Mouse (Mus musculus): Measurements from ENCODE around the gene Ddx17. TPM values are rescaled to one million over a fixed set of nuclear protein-coding genes. Genes with fewer than 3 reads are reported as not detected.

Gene Ddx17
- polyA plus RNA-seq, 1 experiment, result 96.2 TPM

GRCm38 (mm10) chr15:79504707-79505452 is 41.7 kb downstream of the Ddx17 start, which contains the start of gene Kcnj4:
TSS of gene Kcnj4 (minus strand) at chr15:79505241.
- H3K4me2 ChIP-seq (ENCODE audit: low read depth), result peak within 1 kb of the TSS; percentile 72
- TF ChIP-seq CEBPB (IDR thresholded peaks at IDR 0.05; ENCODE audit: insufficient read depth, poor library complexity, severe bottlenecking), result no peak
- no peak for TF ChIP-seq POLR2A (IDR thresholded peaks at IDR 0.05; ENCODE audit: insufficient read length, low read depth)
- TF ChIP-seq MYOD1 (IDR thresholded peaks at IDR 0.05; ENCODE audit: control insufficient read depth in 1 of 3, insufficient read length in 2 of 3, low read depth in 2 of 3), result no peak
- TF ChIP-seq REST (IDR thresholded peaks at IDR 0.05; ENCODE audit: insufficient read depth, insufficient read length), result no peak
- TF ChIP-seq TCF3 (IDR thresholded peaks at IDR 0.05; ENCODE audit: insufficient read length, low read depth), result no peak
- no peak for TF ChIP-seq POLR2AphosphoS2 (IDR thresholded peaks at IDR 0.05; ENCODE audit: insufficient read length, low read depth)
- no peak for TF ChIP-seq SRF (IDR thresholded peaks at IDR 0.05; ENCODE audit: control insufficient read depth, insufficient read length, low read depth)
- TF ChIP-seq TCF12 (IDR thresholded peaks at IDR 0.05; ENCODE audit: insufficient read depth, poor library complexity, severe bottlenecking), result no peak
- no peak for TF ChIP-seq USF1 (IDR thresholded peaks at IDR 0.05; ENCODE audit: low read depth)
- no peak for TF ChIP-seq E2F4 (IDR thresholded peaks at IDR 0.05; ENCODE audit: insufficient read depth)
- no peak for TF ChIP-seq MYOG (IDR thresholded peaks at IDR 0.05; ENCODE audit: control insufficient read depth in 1 of 3, insufficient read depth in 1 of 3, insufficient read length in 2 of 3, low read depth in 2 of 3)
- TF ChIP-seq MAX (IDR thresholded peaks at IDR 0.05; ENCODE audit: low read depth), result no peak
- peaks cover 90% of the 10 kb centered on the region for H3K27me3 ChIP-seq (ENCODE audit: control insufficient read depth, insufficient read depth, insufficient read length)
- H3K36me3 ChIP-seq (ENCODE audit: control insufficient read depth, insufficient read depth), result no peaks in the 10 kb centered on the region
- H3K79me2 ChIP-seq (ENCODE audit: control insufficient read depth, insufficient read depth), result no peaks in the 10 kb centered on the region
- H3ac ChIP-seq (ENCODE audit: control insufficient read depth, insufficient read length), result peak within 1 kb of the TSS; percentile 6
- H3K4me3 ChIP-seq, result no peak within 1 kb of the TSS

- H3K4me3 ChIP-seq, result no peak overlapping the region
- no peak overlapping the region for H3K4me2 ChIP-seq (ENCODE audit: low read depth)
- H3K79me2 ChIP-seq (ENCODE audit: control insufficient read depth, insufficient read depth), result no peaks in the 10 kb centered on the region
- peaks cover 99% of the 10 kb centered on the region for H3K27me3 ChIP-seq (ENCODE audit: control insufficient read depth, insufficient read depth, insufficient read length)
- no peak overlapping the region for H3ac ChIP-seq (ENCODE audit: control insufficient read depth, insufficient read length)
- TF ChIP-seq E2F4 (IDR thresholded peaks at IDR 0.05; ENCODE audit: insufficient read depth), result no peak
- no peak for TF ChIP-seq POLR2A (IDR thresholded peaks at IDR 0.05; ENCODE audit: insufficient read length, low read depth)
- no peaks in the 10 kb centered on the region for H3K36me3 ChIP-seq (ENCODE audit: control insufficient read depth, insufficient read depth)
These were observed 43.1 kb downstream of the Ddx17 start for GRCm38 (mm10) chr15:79503438-79503837.

- Histone ChIP-seq H3K4me3 (no peak overlapping the region), H3K4me2 (ENCODE audit: low read depth) (no peak overlapping the region), H3K36me3 (ENCODE audit: control insufficient read depth, insufficient read depth) (no peaks in the 10 kb centered on the region), H3K79me2 (ENCODE audit: control insufficient read depth, insufficient read depth) (no peaks in the 10 kb centered on the region), H3ac (ENCODE audit: control insufficient read depth, insufficient read length) (no peak overlapping the region), H3K27me3 (ENCODE audit: control insufficient read depth, insufficient read depth, insufficient read length) (peaks cover 99% of the 10 kb centered on the region)
- TF ChIP-seq TCF3 (IDR thresholded peaks at IDR 0.05; ENCODE audit: insufficient read length, low read depth) (no peak), POLR2AphosphoS2 (IDR thresholded peaks at IDR 0.05; ENCODE audit: insufficient read length, low read depth) (no peak), MAX (IDR thresholded peaks at IDR 0.05; ENCODE audit: low read depth) (no peak)
These were observed 43.6 kb downstream of the Ddx17 start for GRCm38 (mm10) chr15:79502891-79503341.

- Histone ChIP-seq H3K4me2 (ENCODE audit: low read depth) (no peak overlapping the region), H3K27me3 (ENCODE audit: control insufficient read depth, insufficient read depth, insufficient read length) (peaks cover 98% of the 10 kb centered on the region), H3ac (ENCODE audit: control insufficient read depth, insufficient read length) (no peak overlapping the region), H3K79me2 (ENCODE audit: control insufficient read depth, insufficient read depth) (no peaks in the 10 kb centered on the region), H3K4me3 (no peak overlapping the region), H3K36me3 (ENCODE audit: control insufficient read depth, insufficient read depth) (no peaks in the 10 kb centered on the region)
- TF ChIP-seq CEBPB (IDR thresholded peaks at IDR 0.05; ENCODE audit: insufficient read depth, poor library complexity, severe bottlenecking) (no peak), REST (IDR thresholded peaks at IDR 0.05; ENCODE audit: insufficient read depth, insufficient read length) (no peak), POLR2AphosphoS2 (IDR thresholded peaks at IDR 0.05; ENCODE audit: insufficient read length, low read depth) (no peak), POLR2A (IDR thresholded peaks at IDR 0.05; ENCODE audit: insufficient read length, low read depth) (no peak), MYOD1 (IDR thresholded peaks at IDR 0.05; ENCODE audit: control insufficient read depth in 1 of 3, insufficient read length in 2 of 3, low read depth in 2 of 3) (no peak), USF1 (IDR thresholded peaks at IDR 0.05; ENCODE audit: low read depth) (no peak), SRF (IDR thresholded peaks at IDR 0.05; ENCODE audit: control insufficient read depth, insufficient read length, low read depth) (no peak), E2F4 (IDR thresholded peaks at IDR 0.05; ENCODE audit: insufficient read depth) (no peak), MYOG (IDR thresholded peaks at IDR 0.05; ENCODE audit: control insufficient read depth in 1 of 3, insufficient read depth in 1 of 3, insufficient read length in 2 of 3, low read depth in 2 of 3) (no peak), MAX (IDR thresholded peaks at IDR 0.05; ENCODE audit: low read depth) (no peak), TCF12 (IDR thresholded peaks at IDR 0.05; ENCODE audit: insufficient read depth, poor library complexity, severe bottlenecking) (no peak), TCF3 (IDR thresholded peaks at IDR 0.05; ENCODE audit: insufficient read length, low read depth) (no peak)
These were observed 46.4 kb downstream of the Ddx17 start for GRCm38 (mm10) chr15:79500110-79500509.

GRCm38 (mm10) chr15:79493527-79493926 is 53.0 kb downstream of the Ddx17 start:
- Histone ChIP-seq H3ac (ENCODE audit: control insufficient read depth, insufficient read length) (no peak overlapping the region), H3K79me2 (ENCODE audit: control insufficient read depth, insufficient read depth) (no peaks in the 10 kb centered on the region), H3K4me3 (no peak overlapping the region), H3K4me2 (ENCODE audit: low read depth) (no peak overlapping the region), H3K27me3 (ENCODE audit: control insufficient read depth, insufficient read depth, insufficient read length) (peaks cover 95% of the 10 kb centered on the region), H3K36me3 (ENCODE audit: control insufficient read depth, insufficient read depth) (no peaks in the 10 kb centered on the region)
- TF ChIP-seq TCF12 (IDR thresholded peaks at IDR 0.05; ENCODE audit: insufficient read depth, poor library complexity, severe bottlenecking), result no peak
- no peak for TF ChIP-seq TCF3 (IDR thresholded peaks at IDR 0.05; ENCODE audit: insufficient read length, low read depth)
- no peak for TF ChIP-seq REST (IDR thresholded peaks at IDR 0.05; ENCODE audit: insufficient read depth, insufficient read length)
- TF ChIP-seq USF1 (IDR thresholded peaks at IDR 0.05; ENCODE audit: low read depth), result no peak
- no peak for TF ChIP-seq POLR2A (IDR thresholded peaks at IDR 0.05; ENCODE audit: insufficient read length, low read depth)
- no peak for TF ChIP-seq POLR2AphosphoS2 (IDR thresholded peaks at IDR 0.05; ENCODE audit: insufficient read length, low read depth)
- no peak for TF ChIP-seq CEBPB (IDR thresholded peaks at IDR 0.05; ENCODE audit: insufficient read depth, poor library complexity, severe bottlenecking)
- TF ChIP-seq MYOD1 (IDR thresholded peaks at IDR 0.05; ENCODE audit: control insufficient read depth in 1 of 3, insufficient read length in 2 of 3, low read depth in 2 of 3), result no peak
- TF ChIP-seq SRF (IDR thresholded peaks at IDR 0.05; ENCODE audit: control insufficient read depth, insufficient read length, low read depth), result no peak
- no peak for TF ChIP-seq MAX (IDR thresholded peaks at IDR 0.05; ENCODE audit: low read depth)
- TF ChIP-seq E2F4 (IDR thresholded peaks at IDR 0.05; ENCODE audit: insufficient read depth), result no peak
